Mouse (Mus musculus): ENCODE measurements around the gene Fam120a. TPM values are rescaled to one million over a fixed set of nuclear protein-coding genes. Genes with fewer than 3 reads are reported as not detected.
A peak's percentile ranks its signal among the peaks of the same experiment; 100 is the strongest.

Gene Fam120a
- 16.0 and 17.3 TPM in 2 replicates for polyA plus RNA-seq (2014; fragmentation: Nextera tagmentation; extraction: Ambion mirVana)

- WGBS: under 1% methylated on average over 110 of the region's 116 CpGs
- Histone ChIP-seq H3K27ac (replicated peaks; ENCODE audit: low read depth, low read length) (peak within 1 kb of the TSS; percentile 97), H3K4me1 (ENCODE audit: control insufficient read depth, insufficient read depth, low read length) (peaks cover 22% of the 10 kb centered on the region), H3K9ac (replicated peaks; ENCODE audit: low read length) (peak within 1 kb of the TSS; percentile 90), H3K9me3 (ENCODE audit: control insufficient read depth, low read length) (no peaks in the 10 kb centered on the region), H3K36me3 (ENCODE audit: control insufficient read depth, insufficient read depth, low read length) (no peaks in the 10 kb centered on the region), H3K4me3 (replicated peaks; ENCODE audit: low read depth, low read length) (peak within 1 kb of the TSS; percentile 89), H3K27me3 (ENCODE audit: control insufficient read depth, insufficient read depth, low read length) (no peaks in the 10 kb centered on the region), H3K4me2 (ENCODE audit: low read length) (peak within 1 kb of the TSS; percentile 99)
- ATAC-seq (ENCODE audit: low FRiP score, low TSS enrichment): peak; percentile 93
- DNase-seq: peak; percentile 93
Observed at GRCm38 (mm10) chr13:48967956-48968749, at the start of gene Fam120a. Fam120a (minus strand) TSS chr13:48968017.

- H3K36me3 ChIP-seq (ENCODE audit: control insufficient read depth, insufficient read depth, low read length): no peaks in the 10 kb centered on the region
- H3K9ac ChIP-seq (replicated peaks; ENCODE audit: low read length): no peak overlapping the region
- no peaks in the 10 kb centered on the region for H3K27me3 ChIP-seq (ENCODE audit: control insufficient read depth, insufficient read depth, low read length)
- H3K4me3 ChIP-seq (replicated peaks; ENCODE audit: low read depth, low read length): no peak overlapping the region
- H3K27ac ChIP-seq (replicated peaks; ENCODE audit: low read depth, low read length): no peak overlapping the region
- H3K4me1 ChIP-seq (ENCODE audit: control insufficient read depth, insufficient read depth, low read length): peaks cover 19% of the 10 kb centered on the region
- no peak for ATAC-seq (ENCODE audit: low FRiP score, low TSS enrichment)
- WGBS: 94% methylated on average over 1 of the region's 1 CpGs
- no peaks in the 10 kb centered on the region for H3K9me3 ChIP-seq (ENCODE audit: control insufficient read depth, low read length)
- no peak overlapping the region for H3K4me2 ChIP-seq (ENCODE audit: low read length)
- no peak for DNase-seq
Observed at GRCm38 (mm10) chr13:49017375-49017774, 49.6 kb upstream of the Fam120a start.

- H3K4me1 ChIP-seq (ENCODE audit: control insufficient read depth, insufficient read depth, low read length): peaks cover 19% of the 10 kb centered on the region
- DNase-seq: peak; percentile 90
- H3K4me3 ChIP-seq (replicated peaks; ENCODE audit: low read depth, low read length): peak overlapping the region; percentile 10; the same call in 1 of the 2 replicates
- peak; percentile 91 for ATAC-seq (ENCODE audit: low FRiP score, low TSS enrichment)
- H3K27ac ChIP-seq (replicated peaks; ENCODE audit: low read depth, low read length): peak overlapping the region; percentile 90
- WGBS: under 1% methylated on average over 16 of the region's 16 CpGs
- H3K4me2 ChIP-seq (ENCODE audit: low read length): peak overlapping the region; percentile 45
- H3K9me3 ChIP-seq (ENCODE audit: control insufficient read depth, low read length): no peaks in the 10 kb centered on the region
- H3K9ac ChIP-seq (replicated peaks; ENCODE audit: low read length): peak overlapping the region; percentile 6
- no peaks in the 10 kb centered on the region for H3K36me3 ChIP-seq (ENCODE audit: control insufficient read depth, insufficient read depth, low read length)
- no peaks in the 10 kb centered on the region for H3K27me3 ChIP-seq (ENCODE audit: control insufficient read depth, insufficient read depth, low read length)
Observed at GRCm38 (mm10) chr13:49016311-49016761, 48.5 kb upstream of the Fam120a start.

GRCm38 (mm10) chr13:49015366-49016306, 47.8 kb upstream of the Fam120a start:
- no peaks in the 10 kb centered on the region for H3K27me3 ChIP-seq (ENCODE audit: control insufficient read depth, insufficient read depth, low read length)
- DNase-seq (peak; percentile 79), ATAC-seq (ENCODE audit: low FRiP score, low TSS enrichment) (peak; percentile 43)
- H3K27ac ChIP-seq (replicated peaks; ENCODE audit: low read depth, low read length): peak overlapping the region; percentile 90
- peak overlapping the region; percentile 45 for H3K4me2 ChIP-seq (ENCODE audit: low read length)
- H3K4me1 ChIP-seq (ENCODE audit: control insufficient read depth, insufficient read depth, low read length): peaks cover 19% of the 10 kb centered on the region
- no peaks in the 10 kb centered on the region for H3K9me3 ChIP-seq (ENCODE audit: control insufficient read depth, low read length)
- 2% methylated on average over 30 of the region's 30 CpGs for WGBS
- H3K36me3 ChIP-seq (ENCODE audit: control insufficient read depth, insufficient read depth, low read length): no peaks in the 10 kb centered on the region
- peak overlapping the region; percentile 10; the same call in 1 of the 2 replicates for H3K4me3 ChIP-seq (replicated peaks; ENCODE audit: low read depth, low read length)
- H3K9ac ChIP-seq (replicated peaks; ENCODE audit: low read length): peak overlapping the region; percentile 6

- H3K27me3 ChIP-seq (ENCODE audit: control insufficient read depth, insufficient read depth, low read length): no peaks in the 10 kb centered on the region
- no peak for ATAC-seq (ENCODE audit: low FRiP score, low TSS enrichment)
- H3K4me2 ChIP-seq (ENCODE audit: low read length): no peak overlapping the region
- DNase-seq: no peak
- 26% methylated on average over 5 of the region's 5 CpGs for WGBS
- H3K4me3 ChIP-seq (replicated peaks; ENCODE audit: low read depth, low read length): no peak overlapping the region
- H3K36me3 ChIP-seq (ENCODE audit: control insufficient read depth, insufficient read depth, low read length): no peaks in the 10 kb centered on the region
- no peak overlapping the region for H3K9ac ChIP-seq (replicated peaks; ENCODE audit: low read length)
- no peaks in the 10 kb centered on the region for H3K9me3 ChIP-seq (ENCODE audit: control insufficient read depth, low read length)
- peaks cover 16% of the 10 kb centered on the region for H3K4me1 ChIP-seq (ENCODE audit: control insufficient read depth, insufficient read depth, low read length)
- no peak overlapping the region for H3K27ac ChIP-seq (replicated peaks; ENCODE audit: low read depth, low read length)
Observed at GRCm38 (mm10) chr13:49013206-49013794, 45.5 kb upstream of the Fam120a start.

GRCm38 (mm10) chr13:49001691-49002090, 33.9 kb upstream of the Fam120a start:
- H3K27ac ChIP-seq (replicated peaks; ENCODE audit: low read depth, low read length): no peak overlapping the region
- no peak overlapping the region for H3K9ac ChIP-seq (replicated peaks; ENCODE audit: low read length)
- H3K4me3 ChIP-seq (replicated peaks; ENCODE audit: low read depth, low read length): no peak overlapping the region
- ATAC-seq (ENCODE audit: low FRiP score, low TSS enrichment) (no peak), DNase-seq (peak; percentile 41)
- WGBS: 55% methylated on average over 3 of the region's 3 CpGs
- H3K27me3 ChIP-seq (ENCODE audit: control insufficient read depth, insufficient read depth, low read length): no peaks in the 10 kb centered on the region
- H3K36me3 ChIP-seq (ENCODE audit: control insufficient read depth, insufficient read depth, low read length): no peaks in the 10 kb centered on the region
- H3K9me3 ChIP-seq (ENCODE audit: control insufficient read depth, low read length): no peaks in the 10 kb centered on the region
- no peaks in the 10 kb centered on the region for H3K4me1 ChIP-seq (ENCODE audit: control insufficient read depth, insufficient read depth, low read length)
- H3K4me2 ChIP-seq (ENCODE audit: low read length): no peak overlapping the region

GRCm38 (mm10) chr13:48998591-48998990, 30.8 kb upstream of the Fam120a start:
- no peak overlapping the region for H3K4me2 ChIP-seq (ENCODE audit: low read length)
- no peaks in the 10 kb centered on the region for H3K9me3 ChIP-seq (ENCODE audit: control insufficient read depth, low read length)
- no peaks in the 10 kb centered on the region for H3K36me3 ChIP-seq (ENCODE audit: control insufficient read depth, insufficient read depth, low read length)
- DNase-seq: peak; percentile 84
- ATAC-seq (ENCODE audit: low FRiP score, low TSS enrichment): no peak
- no peak overlapping the region for H3K9ac ChIP-seq (replicated peaks; ENCODE audit: low read length)
- H3K4me3 ChIP-seq (replicated peaks; ENCODE audit: low read depth, low read length): no peak overlapping the region
- 14% methylated on average over 6 of the region's 6 CpGs for WGBS
- H3K4me1 ChIP-seq (ENCODE audit: control insufficient read depth, insufficient read depth, low read length): 0 out of 2 replicates have a peak, but pooled peaks cover 3% of the 10 kb centered on the region
- no peak overlapping the region for H3K27ac ChIP-seq (replicated peaks; ENCODE audit: low read depth, low read length)
- H3K27me3 ChIP-seq (ENCODE audit: control insufficient read depth, insufficient read depth, low read length): no peaks in the 10 kb centered on the region

GRCm38 (mm10) chr13:48996731-48997130, 28.9 kb upstream of the Fam120a start:
- H3K4me2 ChIP-seq (ENCODE audit: low read length): no peak overlapping the region
- DNase-seq: no peak
- H3K9ac ChIP-seq (replicated peaks; ENCODE audit: low read length): no peak overlapping the region
- H3K27me3 ChIP-seq (ENCODE audit: control insufficient read depth, insufficient read depth, low read length): no peaks in the 10 kb centered on the region
- no peak for ATAC-seq (ENCODE audit: low FRiP score, low TSS enrichment)
- H3K4me3 ChIP-seq (replicated peaks; ENCODE audit: low read depth, low read length): no peak overlapping the region
- no peaks in the 10 kb centered on the region for H3K9me3 ChIP-seq (ENCODE audit: control insufficient read depth, low read length)
- no peak overlapping the region for H3K27ac ChIP-seq (replicated peaks; ENCODE audit: low read depth, low read length)
- whole genome bisulfite sequencing: 90% methylated on average over 4 of the region's 4 CpGs
- H3K4me1 ChIP-seq (ENCODE audit: control insufficient read depth, insufficient read depth, low read length): 0 out of 2 replicates have a peak, but pooled peaks cover 3% of the 10 kb centered on the region
- no peaks in the 10 kb centered on the region for H3K36me3 ChIP-seq (ENCODE audit: control insufficient read depth, insufficient read depth, low read length)
